In the genomic region with DNA sequence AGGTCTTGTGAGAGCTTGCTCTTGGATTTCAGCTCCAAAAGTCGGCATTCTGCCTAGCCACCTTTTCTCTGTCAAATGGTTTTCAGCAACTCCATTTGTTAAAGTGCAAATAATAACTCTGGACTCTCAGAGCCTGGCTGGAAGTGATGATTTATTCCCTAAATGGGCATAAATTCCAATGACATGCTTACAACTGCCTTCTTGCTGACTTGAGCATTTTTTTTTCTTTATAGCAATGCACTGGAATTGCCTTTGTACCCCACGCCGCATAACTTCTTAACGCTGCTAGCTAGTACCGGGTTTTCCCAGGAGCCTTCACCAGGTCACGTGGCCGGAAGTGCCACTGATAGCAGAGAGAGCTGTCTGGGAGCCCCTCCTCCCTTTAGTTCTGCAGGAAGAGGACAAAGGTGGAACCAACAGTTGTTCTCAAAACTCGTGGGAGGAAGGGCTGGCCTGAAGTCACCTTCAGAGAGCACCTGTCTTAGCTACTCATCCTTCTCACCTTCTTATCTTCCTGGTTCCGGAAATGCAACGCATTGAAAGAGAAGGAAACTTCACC, we compare ENCODE assay signal across 18 mouse cellular contexts. TPM values are rescaled to one million over a fixed set of nuclear protein-coding genes. Genes with fewer than 3 reads are reported as not detected.
A peak's percentile ranks its signal among the peaks of the same experiment; 100 is the strongest.
DNase-seq lines count a peak whose midpoint lies in the region; ATAC-seq and TF ChIP-seq lines count a peak whose summit lies in the region.
"Had no signal": no experiment of that assay in that cellular context is flagged by ENCODE, and none has a peak within 500 bp of the region (broad histone marks: within the 10 kb centered on the region; RNA-seq: fewer than 3 reads in every experiment).

No protein-coding gene starts in this region.

- no peaks in the 10 kb centered on the region for H3K4me1 ChIP-seq in heart, adult 2 months (ENCODE audit: control insufficient read depth, insufficient read depth, low read length)
- H3K4me1 ChIP-seq in lung, embryonic 14.5 days (ENCODE audit: insufficient read depth): no peaks in the 10 kb centered on the region
- peaks cover 49 to 72% of the 10 kb centered on the region in 2 experiments for H3K4me1 ChIP-seq in CH12.LX (ENCODE audit: control insufficient read depth in 1 of 2, insufficient read depth in 2 of 2)
- H3K4me1 ChIP-seq in liver, postnatal 0 days (ENCODE audit: insufficient read depth): peaks cover 17% of the 10 kb centered on the region

- no peaks in the 10 kb centered on the region for H3K36me3 ChIP-seq in heart, adult 2 months (ENCODE audit: control insufficient read depth, insufficient read depth, low read length)
- H3K36me3 ChIP-seq in lung, embryonic 14.5 days (ENCODE audit: insufficient read depth): no peaks in the 10 kb centered on the region
- H3K36me3 ChIP-seq in CH12.LX (replicated peaks in 1 of 2; ENCODE audit: control insufficient read depth in 1 of 2, insufficient read depth in 1 of 2, low read length in 1 of 2): no peaks in the 10 kb centered on the region
- no peaks in the 10 kb centered on the region for H3K36me3 ChIP-seq in liver, postnatal 0 days (replicated peaks; ENCODE audit: insufficient read depth, low read length)
- H3K36me3 ChIP-seq: embryonic facial prominence, embryonic 12.5 days; heart, embryonic 12.5 days; limb, embryonic 12.5 days; lung, embryonic 15.5 days; midbrain, embryonic 10.5 days; neural tube, embryonic 15.5 days had no signal

- H3K79me2 ChIP-seq in heart, adult 2 months (replicated peaks; ENCODE audit: control insufficient read depth, insufficient read depth, low read length): no peaks in the 10 kb centered on the region
- H3K79me2 ChIP-seq in CH12.LX (replicated peaks; ENCODE audit: control insufficient read depth, extremely low read depth, insufficient read depth, poor library complexity, severe bottlenecking): peaks cover 21% of the 10 kb centered on the region

- DNase-seq in heart, postnatal 4 days: peak; percentile 55
- no peak for DNase-seq in heart, adult 2 months
- peak; percentile 19 for DNase-seq in lung, embryonic 14.5 days
- no peak for DNase-seq in lung, postnatal 10 days
- DNase-seq in CH12.LX (ENCODE audit: extremely low read depth): peak; percentile 87
- DNase-seq in liver, postnatal 0 days: no peak
- no peak for DNase-seq in adrenal gland, postnatal 25 days
- DNase-seq: adrenal gland, adult 2 months; cerebellum, adult 2 months; forebrain, postnatal 0 days; thymus, adult 18-20 months had no signal

- no peak for TF ChIP-seq CTCF in heart, adult 2 months (IDR thresholded peaks at IDR 0.05)
- TF ChIP-seq CTCF in lung, embryonic 14.5 days (IDR thresholded peaks at IDR 0.05; ENCODE audit: low read depth): no peak
- TF ChIP-seq CTCF in CH12.LX (conservative IDR thresholded peaks at IDR 0.05 in 1 of 2, IDR thresholded peaks at IDR 0.05 in 1 of 2; ENCODE audit: low read depth in 2 of 2, low read length in 2 of 2): no peak
- no peak for TF ChIP-seq CTCF in liver, postnatal 0 days (IDR thresholded peaks at IDR 0.05; ENCODE audit: low read depth)

- H3K4me3 ChIP-seq in heart, adult 2 months: no peak overlapping the region
- H3K4me3 ChIP-seq in lung, embryonic 14.5 days (ENCODE audit: low read depth, low read length): no peak overlapping the region
- peak overlapping the region; percentile 20 to 50 (median 31) for H3K4me3 ChIP-seq in CH12.LX (replicated peaks in 1 of 3; ENCODE audit: low read depth in 2 of 3, low read length in 2 of 3, poor library complexity in 1 of 3)
- no peak overlapping the region for H3K4me3 ChIP-seq in liver, postnatal 0 days (ENCODE audit: low read depth, low read length)
- H3K4me3 ChIP-seq: embryonic facial prominence, embryonic 12.5 days; heart, embryonic 12.5 days; layer of hippocampus, adult 2 months; limb, embryonic 12.5 days; lung, embryonic 15.5 days; midbrain, embryonic 10.5 days; neural tube, embryonic 15.5 days had no signal

- no peak overlapping the region for H3K4me2 ChIP-seq in lung, embryonic 14.5 days
- peak overlapping the region; percentile 80 for H3K4me2 ChIP-seq in CH12.LX (ENCODE audit: insufficient read depth, low read depth, poor library complexity, severe bottlenecking)
- H3K4me2 ChIP-seq in liver, postnatal 0 days (ENCODE audit: low read depth, low read length): no peak overlapping the region
- H3K4me2 ChIP-seq: embryonic facial prominence, embryonic 12.5 days; heart, embryonic 12.5 days; limb, embryonic 12.5 days; lung, embryonic 15.5 days; neural tube, embryonic 15.5 days had no signal

- H3K27ac ChIP-seq in heart, adult 2 months: no peak overlapping the region
- no peak overlapping the region for H3K27ac ChIP-seq in lung, embryonic 14.5 days (ENCODE audit: low read depth)
- H3K27ac ChIP-seq in CH12.LX (ENCODE audit: insufficient read depth, low read depth): peak overlapping the region; percentile 89
- 0 out of 2 replicates have a peak overlapping the region, but pooled peaks have one; percentile 49 for H3K27ac ChIP-seq in liver, postnatal 0 days (ENCODE audit: low read depth)
- H3K27ac ChIP-seq: embryonic facial prominence, embryonic 12.5 days; layer of hippocampus, adult 2 months; limb, embryonic 12.5 days; lung, embryonic 15.5 days; neural tube, embryonic 15.5 days had no signal

- intact Hi-C loops in heart, adult 2 months (cut with DNase I): no loop called here

- in situ Hi-C loops in CH12.LX (cut with MboI; ENCODE audit: low pct_ligation_motif_present, low pct_unique_long_range_greater_than_20kb, low sequenced_read_pairs): no loop called here

- no peak overlapping the region for H3K9ac ChIP-seq in heart, adult 2 months (ENCODE audit: low read depth, low read length)
- H3K9ac ChIP-seq in lung, embryonic 14.5 days: no peak overlapping the region
- peak overlapping the region; percentile 64; the same call in 1 of the 2 replicates for H3K9ac ChIP-seq in CH12.LX (ENCODE audit: insufficient read depth, low read depth)
- no peak overlapping the region for H3K9ac ChIP-seq in liver, postnatal 0 days (replicated peaks)
- H3K9ac ChIP-seq: embryonic facial prominence, embryonic 12.5 days; forebrain, postnatal 0 days; heart, embryonic 12.5 days; limb, embryonic 12.5 days; lung, embryonic 15.5 days; neural tube, embryonic 15.5 days had no signal

- no peaks in the 10 kb centered on the region for H3K9me3 ChIP-seq in lung, embryonic 14.5 days (ENCODE audit: low read depth, low read length)
- H3K9me3 ChIP-seq in CH12.LX (replicated peaks; ENCODE audit: low read length): no peaks in the 10 kb centered on the region
- H3K9me3 ChIP-seq in liver, postnatal 0 days (ENCODE audit: low read length): no peaks in the 10 kb centered on the region
- H3K9me3 ChIP-seq: embryonic facial prominence, embryonic 12.5 days; heart, embryonic 12.5 days; limb, embryonic 12.5 days; lung, embryonic 15.5 days; midbrain, embryonic 10.5 days; neural tube, embryonic 15.5 days had no signal

- no peak; the same call in 1 of the 2 replicates for TF ChIP-seq RAD21 in CH12.LX (IDR thresholded peaks at IDR 0.05; ENCODE audit: low read depth, low read length)

- H3K27me3 ChIP-seq in heart, adult 2 months (ENCODE audit: control insufficient read depth, insufficient read depth, low read length): no peaks in the 10 kb centered on the region
- peaks cover 6% of the 10 kb centered on the region; the same call in 1 of the 2 replicates for H3K27me3 ChIP-seq in lung, embryonic 14.5 days (ENCODE audit: insufficient read depth, low read length)
- H3K27me3 ChIP-seq in CH12.LX (replicated peaks): no peaks in the 10 kb centered on the region
- no peaks in the 10 kb centered on the region for H3K27me3 ChIP-seq in liver, postnatal 0 days (ENCODE audit: insufficient read depth, low read length)
- H3K27me3 ChIP-seq: lung, embryonic 15.5 days had no signal

- no peak for ATAC-seq in lung, embryonic 14.5 days (ENCODE audit: insufficient read depth)
- ATAC-seq in liver, postnatal 0 days: no peak
- ATAC-seq: forebrain, postnatal 0 days had no signal

- no peak for TF ChIP-seq EP300 in heart, adult 2 months (IDR thresholded peaks at IDR 0.05; ENCODE audit: insufficient read depth, low read depth, low read length)
- no peak for TF ChIP-seq EP300 in CH12.LX (IDR thresholded peaks at IDR 0.05; ENCODE audit: low read length)
- TF ChIP-seq EP300 in liver, postnatal 0 days (IDR thresholded peaks at IDR 0.05; ENCODE audit: low read depth): no peak

- dilution Hi-C loops in CH12.LX (cut with MboI; ENCODE audit: extremely low pct_ligation_motif_present, extremely low pct_unique_long_range_greater_than_20kb, low sequenced_read_pairs): no loop called here

- WGBS in heart, adult 2 months: 30% methylated on average over 10 of the region's 10 CpGs
- WGBS in lung, embryonic 14.5 days: 51% methylated on average over 10 of the region's 10 CpGs
- 52% methylated on average over 10 of the region's 10 CpGs for WGBS in liver, postnatal 0 days (ENCODE audit: insufficient replicate concordance)

- no peak for TF ChIP-seq POLR2A in heart, adult 2 months (IDR thresholded peaks at IDR 0.05; ENCODE audit: insufficient read depth, low read depth, low read length)
- TF ChIP-seq POLR2A in CH12.LX (IDR thresholded peaks at IDR 0.05; ENCODE audit: low read depth, low read length): peak; percentile 67

RNA-seq across cellular contexts. Expression of a gene that starts 2.7 kb away (rescaled TPM):
- 1 to 10 TPM; 5.4 to 6.3 TPM for total RNA-seq in heart, postnatal 4 days (2021)
- 1 to 10 TPM; 5.8 TPM for total RNA-seq in heart, adult 2 months (2021)
- polyA plus RNA-seq in heart, adult 2 months (2012; rRNA removed): 6.4 and 8.9 TPM in 2 replicates
- 5.1 and 5.6 TPM in 2 replicates for polyA plus RNA-seq in lung, embryonic 14.5 days (2014; fragmentation: Nextera tagmentation; extraction: Ambion mirVana)
- 29.0 and 32.3 TPM in 2 replicates for total RNA-seq in CH12.LX (2012; rRNA removed)
- 13.5 and 17.3 TPM in 2 replicates for total RNA-seq in CH12.LX (2014; rRNA removed)
- 69.0 and 74.9 TPM in 2 replicates for polyA plus RNA-seq in CH12.LX (2012; ENCODE audit: insufficient read length, low read depth)
- 7.2 and 9.6 TPM in 2 replicates for polyA plus RNA-seq in liver, postnatal 0 days (2015; fragmentation: Nextera tagmentation; extraction: Ambion mirVana)
- total RNA-seq in adrenal gland, postnatal 25 days (2021): 2.2 and 4.8 TPM in 2 replicates

RNA-seq across cellular contexts. Expression of a gene that starts 26.0 kb away (rescaled TPM):
- total RNA-seq in heart, postnatal 4 days (2021): 10 to 100 TPM; 36.8 to 42.9 TPM
- total RNA-seq in heart, adult 2 months (2021): 10 to 100 TPM; 53.5 to 86.1 TPM
- polyA plus RNA-seq in heart, adult 2 months (2012; rRNA removed): 32.7 and 53.0 TPM in 2 replicates
- polyA plus RNA-seq in lung, embryonic 14.5 days (2014; fragmentation: Nextera tagmentation; extraction: Ambion mirVana): 23.5 and 24.0 TPM in 2 replicates
- total RNA-seq in CH12.LX (2012; rRNA removed) (0.13 and 0.34 TPM in 2 replicates), CH12.LX (2014; rRNA removed) (not detected in 2 replicates)
- 0.31 and 0.47 TPM in 2 replicates for polyA plus RNA-seq in CH12.LX (2012; ENCODE audit: insufficient read length, low read depth)
- polyA plus RNA-seq in liver, postnatal 0 days (2015; fragmentation: Nextera tagmentation; extraction: Ambion mirVana): 103 and 122 TPM in 2 replicates
- 3.6 and 4.7 TPM in 2 replicates for total RNA-seq in adrenal gland, postnatal 25 days (2021)

RNA-seq across cellular contexts. Expression of a gene that starts 40.3 kb away (rescaled TPM):
- under 1 TPM; 0.17 to 0.29 TPM for total RNA-seq in heart, postnatal 4 days (2021)
- total RNA-seq in heart, adult 2 months (2021): under 1 TPM; 0.03 to 0.05 TPM
- under 0.01 TPM in 2 replicates for polyA plus RNA-seq in heart, adult 2 months (2012; rRNA removed)
- 0.05 and 0.07 TPM in 2 replicates for polyA plus RNA-seq in lung, embryonic 14.5 days (2014; fragmentation: Nextera tagmentation; extraction: Ambion mirVana)
- 0.04 TPM in 2 replicates for total RNA-seq in CH12.LX (2012; rRNA removed)
- 0.01 TPM in 2 replicates for total RNA-seq in CH12.LX (2014; rRNA removed)
- 0.01 TPM in 2 replicates for polyA plus RNA-seq in CH12.LX (2012; ENCODE audit: insufficient read length, low read depth)
- polyA plus RNA-seq in liver, postnatal 0 days (2015; fragmentation: Nextera tagmentation; extraction: Ambion mirVana): not detected in 2 replicates
- total RNA-seq in adrenal gland, postnatal 25 days (2021): 0.09 and 0.14 TPM in 2 replicates

RNA-seq across cellular contexts. Expression of a gene that starts 47.6 kb away (rescaled TPM):
- total RNA-seq in heart, postnatal 4 days (2021): 10 to 100 TPM; 36.7 to 43.5 TPM
- total RNA-seq in heart, adult 2 months (2021): 10 to 100 TPM; 14.8 to 19.2 TPM
- polyA plus RNA-seq in heart, adult 2 months (2012; rRNA removed): 13.1 and 27.8 TPM in 2 replicates
- 181 and 186 TPM in 2 replicates for polyA plus RNA-seq in lung, embryonic 14.5 days (2014; fragmentation: Nextera tagmentation; extraction: Ambion mirVana)
- total RNA-seq in CH12.LX (2012; rRNA removed): 11.9 and 13.0 TPM in 2 replicates
- 25.9 and 33.4 TPM in 2 replicates for total RNA-seq in CH12.LX (2014; rRNA removed)
- 31.1 and 33.2 TPM in 2 replicates for polyA plus RNA-seq in CH12.LX (2012; ENCODE audit: insufficient read length, low read depth)
- 26.2 and 26.7 TPM in 2 replicates for polyA plus RNA-seq in liver, postnatal 0 days (2015; fragmentation: Nextera tagmentation; extraction: Ambion mirVana)
- 18.8 and 24.6 TPM in 2 replicates for total RNA-seq in adrenal gland, postnatal 25 days (2021)

Comparison
In these comparisons a context has a peak if more than half of its experiments do, and no peak if none do; other contexts are left out.
1. DNase-seq: peak in heart, postnatal 4 days (single experiment), lung, embryonic 14.5 days (single experiment) and CH12.LX (single experiment); none in heart, adult 2 months (0 of 2), lung, postnatal 10 days (single experiment), liver, postnatal 0 days (single experiment) and adrenal gland, postnatal 25 days (single experiment).
2. H3K27ac ChIP-seq: peak in CH12.LX (single experiment) and liver, postnatal 0 days (single experiment); none in heart, adult 2 months (single experiment) and lung, embryonic 14.5 days (single experiment).
3. H3K4me3 ChIP-seq: peak in CH12.LX (3 of 3); none in heart, adult 2 months (single experiment), lung, embryonic 14.5 days (single experiment) and liver, postnatal 0 days (single experiment).